Mouse (Mus musculus) mature B cell (primary cell): Measurements from ENCODE around the gene Gm45140.

Experiments used
- in situ Hi-C: fragments of 300-500 bp; cut with MboI; formaldehyde crosslinking; loops from 2 replicates; pipeline ENCODE4 v1.14.3; 2019

The Gm45140 gene

GRCm38 (mm10) chr6:87799576-87799975, 36.0 kb downstream of the Gm45140 start:
- in situ Hi-C loops, result no loop called here

- in situ Hi-C loops, result no loop called here
These were observed 38.3 kb downstream of the Gm45140 start for GRCm38 (mm10) chr6:87797321-87797720.

GRCm38 (mm10) chr6:87796251-87796880, 39.2 kb downstream of the Gm45140 start:
- in situ Hi-C loops, result no loop called here

GRCm38 (mm10) chr6:87795385-87796150, 40.0 kb downstream of the Gm45140 start:
- in situ Hi-C loops, result no loop called here

GRCm38 (mm10) chr6:87793821-87794510, 41.6 kb downstream of the Gm45140 start:
- in situ Hi-C loops, result no loop called here

GRCm38 (mm10) chr6:87791826-87792225, 43.8 kb downstream of the Gm45140 start:
- in situ Hi-C loops, result no loop called here

- in situ Hi-C loops, result no loop called here
These were observed 44.7 kb downstream of the Gm45140 start for GRCm38 (mm10) chr6:87790779-87791480.

GRCm38 (mm10) chr6:87789791-87790190, 45.8 kb downstream of the Gm45140 start:
- in situ Hi-C loops, result no loop called here

GRCm38 (mm10) chr6:87788896-87789587, 46.6 kb downstream of the Gm45140 start:
- in situ Hi-C loops, result no loop called here

- in situ Hi-C loops, result no loop called here
These were observed 47.2 kb downstream of the Gm45140 start for GRCm38 (mm10) chr6:87788266-87788895.

GRCm38 (mm10) chr6:87787108-87787890, 48.3 kb downstream of the Gm45140 start:
- in situ Hi-C loops, result no loop called here

GRCm38 (mm10) chr6:87786621-87787020, 49.0 kb downstream of the Gm45140 start:
- in situ Hi-C loops, result no loop called here

- in situ Hi-C loops, result no loop called here
These were observed 51.6 kb downstream of the Gm45140 start for GRCm38 (mm10) chr6:87784033-87784432.

GRCm38 (mm10) chr6:87780546-87781301, 54.9 kb downstream of the Gm45140 start:
- in situ Hi-C loops, result no loop called here

GRCm38 (mm10) chr6:87779174-87780165, 56.1 kb downstream of the Gm45140 start:
- in situ Hi-C loops, result no loop called here

- in situ Hi-C loops, result no loop called here
These were observed 57.1 kb downstream of the Gm45140 start for GRCm38 (mm10) chr6:87778294-87779173.

GRCm38 (mm10) chr6:87777842-87778241, 57.8 kb downstream of the Gm45140 start, which contains the start of gene Gp9:
Gp9 (plus strand) TSS chr6:87778072.
- in situ Hi-C loops, result no loop called here
